Mouse (Mus musculus): ENCODE measurements around the gene B4galt4.

- no peak for TF ChIP-seq CTCF (conservative IDR thresholded peaks at IDR 0.05; ENCODE audit: low read length)
- no peak for TF ChIP-seq POU5F1 (IDR thresholded peaks at IDR 0.05; ENCODE audit: borderline replicate concordance, low read length)
These were observed 47.0 kb upstream of the B4galt4 start for GRCm38 (mm10) chr16:38694906-38695540.

Measured in E14TG2a.4 (cell line).